Mouse (Mus musculus): ENCODE measurements around the gene Ufc1. TPM values are rescaled to one million over a fixed set of nuclear protein-coding genes. Genes with fewer than 3 reads are reported as not detected.

The Ufc1 gene
- total RNA-seq, 2 experiments from 2014 or later = 162 to 182 TPM

GRCm38 (mm10) chr1:171287136-171288081 lies 7.4 kb downstream of the Ufc1 start, which contains the start of gene Usp21:
Gene Usp21, minus strand, starts transcription at chr1:171287991.
- DNase-seq = peak; percentile 97 to 98

GRCm38 (mm10) chr1:171286517-171286916 lies 8.3 kb downstream of the Ufc1 start:
- DNase-seq = no peak

GRCm38 (mm10) chr1:171285096-171285892 lies 9.5 kb downstream of the Ufc1 start:
- no peak for DNase-seq

GRCm38 (mm10) chr1:171284491-171284890 lies 10.3 kb downstream of the Ufc1 start:
- DNase-seq = no peak

DNA sequence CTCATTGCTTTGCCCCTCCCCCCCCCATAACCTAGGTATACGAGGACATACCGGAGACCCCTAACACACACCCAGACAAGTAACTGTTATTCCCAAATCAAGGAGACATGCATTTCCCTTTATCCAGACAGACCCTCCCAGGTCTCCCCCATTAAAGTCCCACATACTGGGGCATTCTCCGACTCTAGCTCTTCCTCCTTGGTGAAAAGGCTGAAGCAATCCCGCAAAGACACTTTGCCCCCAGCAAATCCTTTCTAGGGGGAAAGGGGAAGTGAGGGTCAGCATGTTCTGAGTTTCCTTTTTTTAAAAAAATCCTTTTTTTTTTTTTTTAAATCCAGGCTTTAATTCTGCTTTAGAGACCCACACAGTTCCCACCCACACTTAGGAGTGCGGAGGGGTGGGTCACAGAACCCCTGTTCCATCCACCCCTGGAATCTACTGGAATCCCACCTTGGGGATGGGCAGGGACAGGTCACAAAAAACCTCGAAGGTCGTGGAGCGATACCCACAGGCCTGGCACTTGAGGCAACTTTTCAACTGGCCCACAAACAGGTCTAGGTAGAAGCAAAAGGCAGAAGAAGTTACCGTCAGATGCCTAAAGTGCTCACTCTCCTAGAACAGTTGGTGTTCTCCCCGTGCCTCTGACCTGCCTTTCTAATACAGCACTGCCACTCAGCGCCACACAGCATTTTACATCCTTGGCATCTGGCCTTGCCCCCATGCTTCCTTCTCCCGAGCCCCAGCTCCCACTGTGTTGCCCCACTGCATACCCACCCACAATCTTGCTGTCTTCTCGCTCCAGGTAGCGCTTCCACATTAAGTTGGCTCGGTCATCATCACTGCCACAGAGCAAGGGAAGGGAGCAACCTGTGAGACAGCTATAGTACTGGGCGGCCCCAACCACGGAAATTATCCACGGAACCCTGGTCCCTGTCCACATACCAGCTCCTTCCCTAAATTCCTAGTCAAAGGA lies 11.3 kb downstream of the Ufc1 start:
- no peak for DNase-seq

DNA sequence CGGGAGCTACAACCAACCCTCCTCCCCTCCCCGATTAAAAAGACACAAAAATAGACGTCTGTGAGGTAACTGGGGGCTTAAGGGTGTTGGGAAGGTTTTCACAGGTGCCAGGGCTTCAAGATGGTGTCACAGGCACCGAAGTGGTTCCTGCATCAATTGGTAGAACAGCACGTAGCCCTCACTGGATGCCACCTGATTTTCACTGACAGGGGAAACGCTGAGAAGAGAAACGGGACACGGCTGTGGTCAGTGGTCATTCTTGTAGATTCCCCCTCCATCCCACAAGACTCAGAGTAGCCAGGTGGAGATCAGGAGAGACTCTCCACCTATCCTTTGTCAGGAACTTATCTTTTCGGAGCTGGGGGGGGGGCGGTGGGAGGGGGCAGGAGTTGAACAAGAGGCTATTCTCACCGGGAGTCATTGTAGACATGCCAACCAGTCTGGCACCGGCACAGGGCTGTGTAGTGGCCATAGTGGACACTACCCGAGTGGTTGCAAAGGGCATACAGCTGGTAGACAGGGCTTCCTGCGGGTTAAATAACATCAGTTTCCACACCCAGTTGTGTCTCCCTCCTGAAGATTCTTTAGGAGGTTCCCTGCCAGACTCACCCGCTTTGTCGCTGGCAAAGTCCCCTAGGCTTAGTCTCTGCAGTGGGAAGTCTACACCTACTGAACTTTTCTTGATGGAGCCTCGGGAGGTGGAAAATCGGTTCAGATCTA lies 12.6 kb downstream of the Ufc1 start:
- DNase-seq = no peak

GRCm38 (mm10) chr1:171281528-171281923 lies 13.3 kb downstream of the Ufc1 start:
- DNase-seq = peak; percentile 87 to 90

- DNase-seq = peak; percentile 90 to 91
Measured at GRCm38 (mm10) chr1:171280916-171281527, 13.8 kb downstream of the Ufc1 start, which contains the start of gene Ppox. Gene Ppox, minus strand, starts transcription at chr1:171281186.

- DNase-seq = peak in 1 of 2 experiments; percentile 38
Measured at GRCm38 (mm10) chr1:171280250-171280915, 14.4 kb downstream of the Ufc1 start.

DNA sequence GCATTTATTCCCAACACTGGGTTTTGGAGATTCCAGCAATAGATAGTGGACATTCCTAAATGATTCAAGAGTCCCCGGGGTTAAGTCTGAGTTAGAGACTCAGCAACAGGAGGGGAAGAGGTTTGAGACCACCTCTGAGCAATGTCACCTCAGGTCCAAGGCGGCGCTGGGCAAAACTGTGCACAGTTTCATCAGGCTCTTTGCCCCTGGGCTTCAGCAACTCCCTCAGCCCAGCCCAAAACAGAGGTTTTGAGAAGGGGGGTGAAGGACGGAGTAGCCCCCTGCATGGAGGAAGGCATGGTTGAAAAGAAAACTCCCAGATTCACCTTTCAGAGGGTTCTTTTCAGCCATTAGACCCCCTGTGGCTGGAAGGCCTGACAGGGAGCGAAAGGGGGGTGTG lies 15.1 kb downstream of the Ufc1 start:
- DNase-seq = no peak

DNA sequence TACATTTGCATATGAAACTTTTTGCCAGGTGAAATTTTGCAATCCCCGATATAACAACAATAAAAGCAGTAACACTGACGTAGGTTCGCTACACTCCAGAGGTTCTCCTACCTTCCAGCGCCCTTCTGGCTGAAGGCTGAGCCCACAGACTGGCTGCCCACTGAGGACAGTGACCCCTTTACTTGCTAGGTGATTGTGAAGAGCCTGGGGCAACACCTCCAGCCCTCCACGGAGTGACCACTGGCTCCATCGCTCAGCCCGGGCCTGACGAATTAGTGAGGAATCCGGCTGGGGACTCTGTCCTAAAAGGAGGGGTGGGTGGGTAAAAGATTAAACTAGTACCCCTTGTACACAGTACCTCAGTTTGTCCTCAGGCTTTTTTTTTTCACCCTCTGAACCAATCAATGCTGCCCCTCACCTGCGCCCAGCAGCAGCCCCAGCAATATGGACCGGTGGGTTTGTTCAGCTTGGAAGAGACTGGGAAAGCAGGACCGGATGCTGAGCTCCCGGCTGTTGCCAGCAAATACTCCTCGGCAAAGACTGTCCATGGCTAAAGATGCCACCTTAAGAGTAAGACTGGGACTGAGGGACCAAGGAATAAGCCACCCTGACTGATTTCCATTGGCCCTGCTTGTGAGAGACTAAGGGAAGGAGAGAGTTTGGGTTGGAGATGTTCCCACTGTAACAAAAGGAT lies 15.7 kb downstream of the Ufc1 start:
- DNase-seq = no peak

GRCm38 (mm10) chr1:171278436-171278835 lies 16.4 kb downstream of the Ufc1 start:
- no peak for DNase-seq

DNA sequence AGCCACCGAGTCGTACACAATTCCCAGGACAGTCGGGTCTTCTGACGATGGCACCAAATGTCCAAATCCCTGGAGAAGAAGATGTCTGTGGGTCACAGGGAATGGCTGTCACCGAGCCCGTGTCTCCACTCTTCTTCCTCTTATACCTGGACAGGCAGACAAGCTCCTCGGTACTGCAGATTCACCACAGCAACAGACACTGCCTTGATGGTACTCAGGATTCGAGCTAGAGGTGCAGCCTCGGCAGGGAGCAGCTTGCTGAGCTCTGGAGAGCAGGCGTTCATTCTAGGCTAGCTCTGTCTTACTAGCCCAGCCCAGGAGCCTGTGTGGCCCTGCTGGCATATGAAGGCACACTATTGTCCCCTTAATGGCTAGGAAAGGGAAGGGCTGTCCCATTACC lies 17.1 kb downstream of the Ufc1 start:
- no peak for DNase-seq

DNA sequence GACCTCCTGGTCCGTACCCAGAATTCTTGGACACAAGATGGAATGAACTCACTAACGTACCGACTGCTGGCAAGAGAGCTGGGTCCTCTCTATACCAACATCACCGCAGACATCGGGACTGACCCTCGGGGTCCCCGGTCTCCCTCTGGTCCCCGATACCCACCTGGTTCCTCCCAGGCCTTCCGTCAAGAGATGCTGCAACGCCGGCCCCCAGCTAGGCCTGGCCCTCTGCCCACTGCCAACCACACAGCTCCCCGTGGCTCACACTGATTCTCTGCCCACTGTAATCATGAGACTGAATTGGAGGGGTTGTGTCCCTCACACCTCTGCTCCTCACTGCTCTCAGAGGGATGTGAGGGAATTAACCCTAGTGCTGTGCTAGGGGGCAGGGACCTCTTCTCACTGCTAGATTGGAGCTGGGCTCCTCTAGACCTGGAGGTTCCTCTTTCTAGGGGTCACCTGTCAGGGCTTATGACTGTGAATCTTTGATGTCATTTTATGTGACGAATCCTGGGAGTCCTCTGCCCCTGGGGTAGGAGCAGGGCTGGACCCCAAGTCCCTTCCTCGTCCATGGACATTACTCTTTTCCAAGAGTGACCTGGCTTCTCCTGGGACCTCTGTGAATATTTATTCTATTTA lies 18.6 kb downstream of the Ufc1 start:
- DNase-seq = no peak

DNA sequence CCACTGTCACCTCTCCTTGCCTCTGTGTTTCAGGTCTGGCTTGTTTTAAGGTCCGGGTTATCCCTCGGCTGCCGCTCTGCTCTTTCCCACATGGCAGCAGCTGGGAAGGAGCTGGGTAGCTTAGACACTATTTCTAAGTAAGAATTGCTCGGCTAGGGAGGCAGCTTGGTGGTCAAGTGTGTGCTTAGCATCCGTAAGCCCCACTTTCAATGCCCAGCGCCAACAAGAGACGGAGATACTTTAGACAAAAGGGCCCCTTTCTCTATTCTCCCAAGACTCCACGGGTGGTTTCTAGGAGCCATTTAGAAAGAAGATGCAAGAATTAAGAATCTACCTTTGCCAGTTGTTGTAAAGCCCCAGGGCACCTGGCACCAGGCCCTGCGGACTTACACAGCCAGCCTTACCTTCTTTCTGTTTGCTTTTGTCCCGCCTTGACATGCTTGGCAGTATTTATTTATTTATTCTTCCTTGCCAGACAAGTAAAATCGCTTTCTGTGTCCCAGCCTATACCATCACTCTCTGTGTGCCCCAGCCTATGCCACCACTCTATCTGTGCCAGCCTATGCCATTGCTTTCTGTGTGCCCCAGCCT lies 19.6 kb downstream of the Ufc1 start:
- DNase-seq = no peak

GRCm38 (mm10) chr1:171274171-171274570 lies 20.7 kb downstream of the Ufc1 start:
- DNase-seq = no peak

DNA sequence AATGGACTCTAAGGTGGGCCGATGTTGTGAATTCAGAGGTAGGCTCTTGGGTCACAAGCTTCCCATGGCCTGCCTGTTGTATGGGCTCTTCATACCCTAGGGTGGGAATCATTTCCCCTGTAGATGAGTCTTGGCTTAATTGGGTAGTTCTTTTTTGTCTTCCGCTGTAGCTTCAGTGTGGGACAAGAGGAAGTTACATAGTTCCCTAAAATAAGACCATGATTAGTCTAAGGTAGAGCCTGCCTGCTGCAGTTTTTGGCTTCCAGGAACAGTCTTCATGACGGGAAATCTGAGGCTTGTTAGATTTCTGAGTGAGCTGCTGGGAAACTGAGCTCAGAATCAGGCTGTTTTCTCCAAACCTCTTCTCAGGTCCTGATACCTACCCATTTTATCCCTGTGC lies 22.7 kb downstream of the Ufc1 start:
- DNase-seq = no peak

DNA sequence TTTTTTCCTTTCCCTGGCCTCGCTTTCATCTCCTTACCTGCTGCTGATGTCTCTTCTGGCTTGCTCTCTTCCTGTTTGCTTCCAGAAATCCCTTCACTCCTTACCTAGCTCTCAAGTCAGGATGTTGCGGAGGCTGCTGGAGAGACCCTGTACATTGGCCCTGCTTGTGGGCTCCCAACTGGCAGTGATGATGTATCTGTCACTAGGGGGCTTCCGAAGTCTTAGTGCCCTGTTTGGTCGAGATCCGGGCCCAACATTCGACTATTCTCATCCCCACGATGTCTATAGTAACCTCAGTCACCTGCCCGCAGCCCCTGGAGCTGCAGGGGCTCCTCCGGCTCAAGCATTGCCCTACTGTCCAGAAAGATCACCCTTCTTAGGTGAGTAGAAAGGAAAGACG lies 23.2 kb downstream of the Ufc1 start:
- DNase-seq = no peak
